Mouse (Mus musculus): ENCODE data around the gene Hbb-bh1. TPM values are rescaled to one million over a fixed set of nuclear protein-coding genes. Genes with fewer than 3 reads are reported as not detected.
"Not testable (repeated sequence)": the region's sequence is repeated elsewhere in the genome, so short reads cannot be mapped to it uniquely, and the experiment has no call there.

Gene Hbb-bh1
- polyA plus RNA-seq, 1 experiment = not detected

GRCm38 (mm10) chr7:103812174-103812573 is 30.8 kb downstream of the Hbb-bh1 start:
- no peak for DNase-seq (ENCODE audit: low read depth)

- no peak for DNase-seq (ENCODE audit: low read depth)
These were observed 31.6 kb downstream of the Hbb-bh1 start for GRCm38 (mm10) chr7:103811223-103811845.

GRCm38 (mm10) chr7:103810746-103811145 is 32.2 kb downstream of the Hbb-bh1 start:
- DNase-seq (ENCODE audit: low read depth) = no peak

- DNase-seq (ENCODE audit: low read depth) = no peak
These were observed 32.7 kb downstream of the Hbb-bh1 start for GRCm38 (mm10) chr7:103810296-103810695.

- DNase-seq (ENCODE audit: low read depth) = no peak
These were observed 33.2 kb downstream of the Hbb-bh1 start for GRCm38 (mm10) chr7:103809801-103810155.

- no peak for DNase-seq (ENCODE audit: low read depth)
These were observed 33.8 kb downstream of the Hbb-bh1 start for GRCm38 (mm10) chr7:103808971-103809800.

GRCm38 (mm10) chr7:103808120-103808519 is 34.8 kb downstream of the Hbb-bh1 start:
- DNase-seq (ENCODE audit: low read depth) = not testable (repeated sequence)

GRCm38 (mm10) chr7:103806856-103807255 is 36.1 kb downstream of the Hbb-bh1 start:
- no peak for DNase-seq (ENCODE audit: low read depth)

- no peak for DNase-seq (ENCODE audit: low read depth)
These were observed 50.1 kb downstream of the Hbb-bh1 start for GRCm38 (mm10) chr7:103792669-103793388.

- DNase-seq (ENCODE audit: low read depth) = no peak
These were observed 51.2 kb downstream of the Hbb-bh1 start, which contains the start of gene Olfr67 for GRCm38 (mm10) chr7:103791721-103792120. Gene Olfr67 (minus strand): TSS chr7:103791821.

Other genes with a start within 250 kb of the Hbb-bh1 start
- not detected in 2 replicates for gene Olfr619, start 242.6 kb downstream of the Hbb-bh1 start, polyA plus RNA-seq (2012; rRNA removed)
- not detected in 2 replicates for gene Olfr620, start 230.6 kb downstream of the Hbb-bh1 start, polyA plus RNA-seq (2012; rRNA removed)
- gene Olfr622, start 200.5 kb downstream of the Hbb-bh1 start, polyA plus RNA-seq (2012; rRNA removed) = not detected in 2 replicates
- not detected in 2 replicates for gene Olfr623, start 179.5 kb downstream of the Hbb-bh1 start, polyA plus RNA-seq (2012; rRNA removed)
- not detected in 2 replicates for gene Olfr624, start 172.0 kb downstream of the Hbb-bh1 start, polyA plus RNA-seq (2012; rRNA removed)
- not detected in 2 replicates for gene Olfr625-ps1, start 160.4 kb downstream of the Hbb-bh1 start, polyA plus RNA-seq (2012; rRNA removed)
- gene Olfr243, start 128.5 kb downstream of the Hbb-bh1 start, polyA plus RNA-seq (2012; rRNA removed) = not detected in 2 replicates
- gene Olfr628, start 112.8 kb downstream of the Hbb-bh1 start, polyA plus RNA-seq (2012; rRNA removed) = not detected in 2 replicates
- gene Olfr629, start 98.2 kb downstream of the Hbb-bh1 start, polyA plus RNA-seq (2012; rRNA removed) = not detected in 2 replicates
- not detected in 2 replicates for gene Olfr630, start 85.8 kb downstream of the Hbb-bh1 start, polyA plus RNA-seq (2012; rRNA removed)
- not detected in 2 replicates for gene Olfr69, start 71.6 kb downstream of the Hbb-bh1 start, polyA plus RNA-seq (2012; rRNA removed)
- gene Olfr68, start 63.5 kb downstream of the Hbb-bh1 start, polyA plus RNA-seq (2012; rRNA removed) = not detected in 2 replicates
- not detected in 2 replicates for gene Olfr67, start 51.3 kb downstream of the Hbb-bh1 start, polyA plus RNA-seq (2012; rRNA removed)
- gene Hbb-bt, start 29.2 kb downstream of the Hbb-bh1 start, polyA plus RNA-seq (2012; rRNA removed) = 189 and 481 TPM in 2 replicates
- gene Hbb-bs, start 15.1 kb downstream of the Hbb-bh1 start, polyA plus RNA-seq (2012; rRNA removed) = 2,031 and 4,766 TPM in 2 replicates
- gene Hbb-bh2, start 2.6 kb downstream of the Hbb-bh1 start, polyA plus RNA-seq (2012; rRNA removed) = not detected in 2 replicates
- not detected in 2 replicates for gene Hbb-y, start 10.1 kb upstream of the Hbb-bh1 start, polyA plus RNA-seq (2012; rRNA removed)
- gene Olfr66, start 43.1 kb upstream of the Hbb-bh1 start, polyA plus RNA-seq (2012; rRNA removed) = not detected in 2 replicates
- not detected in 2 replicates for gene Olfr64, start 51.3 kb upstream of the Hbb-bh1 start, polyA plus RNA-seq (2012; rRNA removed)
- not detected in 2 replicates for gene Olfr65, start 60.3 kb upstream of the Hbb-bh1 start, polyA plus RNA-seq (2012; rRNA removed)
- not detected in 2 replicates for gene Olfr631, start 85.7 kb upstream of the Hbb-bh1 start, polyA plus RNA-seq (2012; rRNA removed)
- not detected in 2 replicates for gene Olfr632, start 91.2 kb upstream of the Hbb-bh1 start, polyA plus RNA-seq (2012; rRNA removed)
- gene Olfr633, start 101.3 kb upstream of the Hbb-bh1 start, polyA plus RNA-seq (2012; rRNA removed) = not detected in 2 replicates
- gene Olfr635, start 128.0 kb upstream of the Hbb-bh1 start, polyA plus RNA-seq (2012; rRNA removed) = not detected in 2 replicates
- gene Olfr638, start 155.6 kb upstream of the Hbb-bh1 start, polyA plus RNA-seq (2012; rRNA removed) = not detected in 2 replicates
- not detected in 2 replicates for gene Olfr639, start 174.1 kb upstream of the Hbb-bh1 start, polyA plus RNA-seq (2012; rRNA removed)
- gene Olfr640, start 182.4 kb upstream of the Hbb-bh1 start, polyA plus RNA-seq (2012; rRNA removed) = not detected in 2 replicates
- not detected in 2 replicates for gene Olfr641, start 192.3 kb upstream of the Hbb-bh1 start, polyA plus RNA-seq (2012; rRNA removed)
- gene Olfr642, start 209.5 kb upstream of the Hbb-bh1 start, polyA plus RNA-seq (2012; rRNA removed) = not detected in 2 replicates
- gene 4930516K23Rik, start 218.3 kb upstream of the Hbb-bh1 start, polyA plus RNA-seq (2012; rRNA removed) = not detected in 2 replicates
- gene Olfr644, start 228.7 kb upstream of the Hbb-bh1 start, polyA plus RNA-seq (2012; rRNA removed) = not detected in 2 replicates
- not detected in 2 replicates for gene Olfr645, start 242.3 kb upstream of the Hbb-bh1 start, polyA plus RNA-seq (2012; rRNA removed)